ENCODE assay signal across 30 mouse cellular contexts in genomic region chr9:53435830-53436570, GRCm38 (mm10). TPM values are rescaled to one million over a fixed set of nuclear protein-coding genes. Genes with fewer than 3 reads are reported as not detected.
DNase-seq lines count a peak whose midpoint lies in the region; ATAC-seq lines count a peak whose summit lies in the region.
"Had no signal": no experiment of that assay in that cellular context is flagged by ENCODE, and none has a peak within 500 bp of the region (broad histone marks: within the 10 kb centered on the region; RNA-seq: fewer than 3 reads in every experiment).

No protein-coding gene starts in this region.

- peaks cover 4% of the 10 kb centered on the region; the same call in 1 of the 2 replicates for H3K36me3 ChIP-seq in splenic B cell, adult 2 months (ENCODE audit: control insufficient read depth, insufficient read depth, low read length, poor library complexity, severe bottlenecking)

- no peaks in the 10 kb centered on the region for H3K27me3 ChIP-seq in splenic B cell, adult 2 months (ENCODE audit: control insufficient read depth, insufficient read depth, low read length, poor library complexity, severe bottlenecking)
- H3K27me3 ChIP-seq: forebrain, embryonic 13.5 days; heart, embryonic 12.5 days; heart, embryonic 15.5 days; Patski had no signal

- DNase-seq in thymus, postnatal 0 days (ENCODE audit: low spot score): peak; percentile 29
- DNase-seq in thymus, postnatal 36 days: no peak
- DNase-seq in T-cell, adult 2 months (ENCODE audit: low spot score): peak; percentile 17
- peak; percentile 18 for DNase-seq in splenic B cell, adult 2 months (ENCODE audit: low read depth, low spot score)
- no peak for DNase-seq in right cerebral cortex, postnatal 25 days
- no peak for DNase-seq in cerebellum, postnatal 4 days (ENCODE audit: low spot score in 2 of 2)
- no peak for DNase-seq in layer of hippocampus, postnatal 36 days
- DNase-seq: adrenal gland, adult 8-10 months; adrenal gland, postnatal 25 days; cerebellum, adult 11-12 months; cerebellum, adult 9-10 months; cerebellum, postnatal 14 days; embryo, embryonic 11 days; gastrocnemius, postnatal 10 days; gastrocnemius, postnatal 36 days; heart, adult 18-20 months; heart, postnatal 10 days; heart, postnatal 4 days had no signal

- peak; percentile 62 for ATAC-seq in megakaryocyte, adult 5-6 weeks (ENCODE audit: poor library complexity, severe bottlenecking)
- ATAC-seq: CD4-positive, CD25-positive, alpha-beta regulatory T cell, adult 4 months; forebrain, embryonic 13.5 days; forebrain, embryonic 16.5 days; hindbrain, postnatal 0 days; inflammation-experienced regulatory T-cells, adult 6 months; intestine, embryonic 16.5 days; Patski had no signal

RNA-seq across cellular contexts. Expression of gene 4930550C14Rik, which starts 33.9 kb away (rescaled TPM):
- 3.6 and 4.6 TPM in 2 replicates for polyA plus RNA-seq in thymus, postnatal 0 days (2015; fragmentation: Nextera tagmentation; extraction: Ambion mirVana)
- not detected in 2 replicates for total RNA-seq in megakaryocyte, adult 5-6 weeks (2015)
- 0.18 TPM in 1 of 2 replicates, not detected in the other for total RNA-seq in megakaryocyte, adult 5-6 weeks (2017)
- under 1 TPM in 1 of 2 experiments, not detected in 1; 0.38 TPM for total RNA-seq in layer of hippocampus, postnatal 36 days (2021)
- total RNA-seq: gastrocnemius, adult 18-20 months; gastrocnemius, postnatal 36 days; heart, adult 18-20 months had no signal
- polyA plus RNA-seq: hindbrain, embryonic 14.5 days had no signal

RNA-seq across cellular contexts. Expression of gene Kdelc2, which starts 52.2 kb away (rescaled TPM):
- 4.3 and 4.6 TPM in 2 replicates for polyA plus RNA-seq in thymus, postnatal 0 days (2015; fragmentation: Nextera tagmentation; extraction: Ambion mirVana)
- 3.9 and 4.0 TPM in 2 replicates for total RNA-seq in megakaryocyte, adult 5-6 weeks (2015)
- total RNA-seq in megakaryocyte, adult 5-6 weeks (2017): 4.2 and 4.6 TPM in 2 replicates
- total RNA-seq in layer of hippocampus, postnatal 36 days (2021): 1 to 10 TPM; 4.6 to 4.8 TPM

Comparison
In these comparisons a context has a peak if more than half of its experiments do, and no peak if none do; other contexts are left out.
1. DNase-seq: peak in thymus, postnatal 0 days (single experiment), T-cell, adult 2 months (single experiment) and splenic B cell, adult 2 months (single experiment); none in thymus, postnatal 36 days (0 of 2), right cerebral cortex, postnatal 25 days (single experiment), cerebellum, postnatal 4 days (0 of 2) and layer of hippocampus, postnatal 36 days (0 of 2).